Mouse (Mus musculus): ENCODE data around the gene Hs6st1. TPM values are rescaled to one million over a fixed set of nuclear protein-coding genes. Genes with fewer than 3 reads are reported as not detected.

Hs6st1 gene
- 27.1 TPM for polyA plus RNA-seq (2017; shearing (Covaris generic))

DNA sequence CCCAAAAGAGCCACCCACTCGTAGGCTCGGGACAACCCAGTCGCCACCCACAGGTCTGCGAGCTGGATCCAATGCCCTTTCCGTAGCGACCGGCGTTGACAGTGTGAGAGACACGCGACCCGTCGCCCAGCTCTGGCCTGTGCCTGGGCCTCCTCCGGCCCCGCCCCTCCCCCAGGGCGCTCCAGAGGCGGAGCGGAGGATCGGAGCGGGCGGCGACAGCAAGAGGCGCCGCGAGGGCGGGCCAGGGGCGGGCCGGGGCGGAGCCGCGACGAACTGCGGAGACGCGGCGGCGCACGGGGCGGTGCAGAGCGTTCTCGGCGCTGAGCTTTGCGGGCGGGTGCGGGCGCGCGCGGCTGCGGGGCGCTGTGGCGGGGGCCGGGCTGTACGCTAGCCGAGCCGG, at the start of gene Hs6st1:
Gene Hs6st1 (plus strand): TSS at position 325 of the 400 bp plus-strand sequence.

Other genes starting within 250 kb of the Hs6st1 start
- gene Uggt1, start 176.3 kb downstream of the Hs6st1 start, polyA plus RNA-seq (2017; shearing (Covaris generic)): 109 TPM
- gene Neurl3, start 206.3 kb downstream of the Hs6st1 start, polyA plus RNA-seq (2017; shearing (Covaris generic)): 427 TPM
- gene Arid5a, start 239.3 kb downstream of the Hs6st1 start, polyA plus RNA-seq (2017; shearing (Covaris generic)): 719 TPM

All from naive thymus-derived CD4-positive, alpha-beta T cell, adult 5 months (primary cell).